Mouse (Mus musculus) testis, adult 2 months (tissue): ENCODE measurements at regions not wholly inside any gene's neighbourhood (a gene's known extent, or its start where the extent isn't known, plus 50 kb on each side); places are given as distances from the start of the nearest gene placed in this dataset.

Experiments used
- CTCF ChIP-seq: fragments of 200-500 bp; IDR thresholded peaks from 2 replicates; pipeline ENCODE4 v1.5.1; 2012; ENCODE audit warnings: low read depth, mild to moderate bottlenecking, inconsistent platforms, low read length, moderate library complexity; ENCODE audit not compliant: control insufficient read depth, insufficient read depth, insufficient replicate concordance
- POLR2A ChIP-seq: fragments of 200-500 bp; IDR thresholded peaks from 2 replicates; pipeline ENCODE4 v1.6.1; 2012; ENCODE audit warnings: low read depth, mild to moderate bottlenecking, inconsistent platforms, low read length, moderate library complexity; ENCODE audit not compliant: control insufficient read depth

DNA sequence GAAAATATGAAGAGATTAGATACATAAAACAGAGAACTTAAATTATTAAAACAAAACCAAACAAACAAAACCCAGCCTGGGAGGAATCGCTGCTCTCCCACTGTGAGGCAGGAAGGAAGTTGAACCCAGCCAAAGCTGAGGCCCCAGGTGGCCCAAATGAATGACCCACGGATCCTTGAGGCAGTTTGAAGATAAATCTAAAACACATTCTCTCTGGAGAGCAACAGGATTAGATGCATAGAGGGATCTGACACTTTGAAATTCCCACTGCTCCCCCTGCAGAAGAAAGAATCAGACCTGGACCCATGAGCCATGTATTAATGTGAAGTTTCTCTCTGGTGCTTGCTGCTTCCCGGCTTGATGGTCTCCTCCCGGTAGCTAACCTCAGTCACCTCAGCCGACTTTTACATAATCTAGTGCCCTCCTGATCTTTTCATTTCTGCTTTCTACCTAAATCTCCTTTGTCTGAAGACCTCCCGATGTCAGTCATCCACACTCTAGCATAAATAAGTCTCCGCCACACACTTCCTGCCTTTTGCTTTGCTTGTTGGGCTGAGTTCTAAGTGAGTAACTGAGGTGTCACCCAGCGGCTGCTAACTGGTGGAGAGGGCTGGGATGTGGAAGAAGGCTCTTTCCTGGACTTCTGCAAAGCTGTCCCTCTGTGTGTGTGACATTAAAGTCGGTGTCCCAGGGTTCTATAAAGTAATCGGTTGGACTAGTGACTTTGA is 74.6 kb downstream of the Skor1 start:
- TF ChIP-seq CTCF (no peak), POLR2A (no peak)
